Mouse (Mus musculus) urinary bladder, postnatal 36 days (tissue): ENCODE measurements at regions not wholly inside any gene's neighbourhood (a gene's known extent, or its start where the extent isn't known, plus 50 kb on each side); places are given as distances from the start of the nearest gene placed in this dataset.

Source experiments
- DNase-seq, 2 experiments: peaks; one replicate each; pipeline ENCODE4 v3.0.0; 2022; ENCODE audit warnings: low spot score in 2 of 2, mixed read lengths in 1 of 2

DNA sequence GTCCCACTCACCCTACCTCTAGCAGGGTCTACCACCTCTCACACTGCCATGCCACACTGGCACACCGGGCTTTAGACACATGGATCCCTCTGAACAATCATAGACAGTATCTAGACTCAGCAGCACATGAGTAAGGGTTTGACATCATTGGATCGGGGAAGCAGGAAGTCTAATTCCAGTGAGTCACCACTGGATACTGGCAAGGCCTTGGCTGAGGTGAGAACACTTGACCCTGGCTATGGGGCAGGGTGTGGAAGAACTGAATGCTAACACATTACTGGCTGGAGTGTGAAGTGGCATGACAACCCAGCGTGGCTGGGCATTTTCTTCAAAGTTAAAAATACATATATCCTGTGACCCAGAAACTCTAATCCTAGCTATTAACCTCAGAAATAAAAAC, 114.4 kb downstream of the H2afy start:
- DNase-seq, result no peak

DNA sequence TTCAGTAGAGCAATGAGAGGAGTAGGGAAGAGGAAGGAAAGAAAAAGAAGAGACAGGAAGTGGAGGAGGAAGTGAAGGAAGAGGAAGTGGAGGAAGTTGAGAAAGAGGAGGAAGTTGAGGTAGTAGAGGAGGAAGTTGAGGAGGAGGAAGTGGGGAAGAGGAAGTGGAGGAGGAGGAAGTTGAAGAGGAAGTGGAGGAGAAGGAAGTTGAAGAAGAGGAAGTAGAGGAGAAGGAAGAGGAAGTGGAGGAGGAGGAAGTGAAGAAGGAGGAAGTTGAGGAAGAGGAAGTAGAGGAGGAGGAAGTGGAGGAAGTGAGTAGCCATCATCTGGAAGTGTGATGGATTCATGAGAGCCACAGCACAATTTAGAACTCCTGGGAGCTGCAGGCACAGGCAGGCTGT, 122.2 kb downstream of the H2afy start:
- DNase-seq, result no peak

DNA sequence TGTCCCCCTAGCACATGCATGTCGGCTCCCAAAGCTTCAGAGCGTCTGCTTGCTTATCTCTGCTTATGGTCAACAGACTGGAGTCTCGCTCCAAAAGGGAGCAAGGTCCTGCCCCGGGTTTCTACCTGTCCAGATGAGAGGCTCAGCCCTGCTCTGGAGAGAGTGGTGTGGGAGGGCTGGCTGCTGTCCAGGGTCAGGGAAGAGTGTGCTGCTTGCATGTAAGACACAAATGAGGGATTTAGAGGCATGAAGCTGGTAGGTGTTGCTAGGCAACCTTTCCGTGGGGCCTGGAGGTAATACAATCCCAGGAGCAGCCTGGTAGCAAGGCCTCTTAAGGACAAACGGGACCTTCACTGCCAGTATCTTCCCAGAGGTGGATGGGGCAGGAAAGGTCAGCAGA, 125.7 kb downstream of the H2afy start:
- DNase-seq, result no peak

DNA sequence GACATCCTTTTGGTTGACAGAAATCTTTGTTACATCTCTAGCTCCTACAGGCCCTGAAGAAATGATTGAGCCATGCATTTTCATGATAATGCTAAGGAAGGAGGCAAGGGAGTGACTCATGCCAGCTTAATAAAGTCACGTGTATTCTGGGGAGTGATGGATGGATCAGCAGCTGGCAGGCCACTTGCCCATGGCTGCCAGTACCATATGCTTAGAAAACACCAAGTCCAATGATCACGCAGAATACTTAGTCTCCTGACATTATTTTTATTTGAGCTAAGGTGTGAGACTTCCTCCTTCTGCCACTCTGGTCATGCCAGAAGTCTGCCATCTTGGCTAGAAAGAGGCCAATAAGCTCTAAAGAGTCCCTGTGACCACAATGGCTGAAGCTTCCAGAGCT, 129.3 kb downstream of the H2afy start:
- DNase-seq, result no peak

GRCm38 (mm10) chr13:56005746-56006145, 130.4 kb downstream of the H2afy start:
- DNase-seq, result peak in 1 of 2 experiments; percentile 36

GRCm38 (mm10) chr13:56003724-56004393, 132.3 kb downstream of the H2afy start:
- peak; percentile 69 to 77 for DNase-seq

GRCm38 (mm10) chr13:55995255-55995654, 140.9 kb downstream of the H2afy start:
- DNase-seq, result no peak

DNA sequence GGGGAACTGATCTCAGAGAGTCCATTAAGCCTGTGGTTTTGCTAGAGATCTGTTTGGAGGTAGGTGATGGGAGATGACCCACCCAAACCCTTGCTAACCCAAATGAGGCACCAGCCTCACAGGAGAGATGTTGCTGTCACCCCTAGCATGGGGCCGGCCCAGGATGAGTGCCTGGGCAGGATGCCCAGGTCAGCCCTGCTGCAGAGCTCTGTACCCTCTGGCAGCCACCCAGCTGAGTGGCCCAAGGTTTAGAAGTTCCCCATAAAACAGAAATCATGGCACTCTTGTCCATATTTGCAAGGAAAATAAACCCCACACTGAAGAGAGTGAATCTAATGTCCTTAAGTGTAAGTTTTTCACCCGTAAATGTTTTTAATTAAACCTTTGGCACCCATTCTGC, 141.7 kb downstream of the H2afy start:
- DNase-seq, result no peak

- no peak for DNase-seq
Measured at GRCm38 (mm10) chr13:55992699-55993098, 143.5 kb downstream of the H2afy start.

DNA sequence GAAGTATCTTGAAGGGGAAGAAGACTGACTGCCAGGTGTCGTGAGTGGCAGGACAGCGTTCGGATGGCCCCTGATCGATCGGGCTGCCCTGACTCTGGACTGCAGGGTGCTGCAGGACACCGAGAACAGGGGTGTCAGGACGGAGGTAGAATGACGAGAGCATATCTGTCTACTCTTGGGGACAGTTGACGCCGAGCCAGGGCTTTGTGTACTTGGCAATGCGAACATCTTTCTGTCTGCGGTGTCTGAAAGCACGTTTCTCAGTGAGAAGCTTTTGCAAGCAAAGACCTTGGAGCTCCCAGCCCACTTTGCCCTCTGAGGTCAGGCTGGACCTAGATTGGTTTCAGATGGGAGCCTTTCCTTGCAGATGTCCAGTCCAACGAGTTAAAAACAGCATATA, 144.9 kb downstream of the H2afy start:
- DNase-seq, result no peak

DNA sequence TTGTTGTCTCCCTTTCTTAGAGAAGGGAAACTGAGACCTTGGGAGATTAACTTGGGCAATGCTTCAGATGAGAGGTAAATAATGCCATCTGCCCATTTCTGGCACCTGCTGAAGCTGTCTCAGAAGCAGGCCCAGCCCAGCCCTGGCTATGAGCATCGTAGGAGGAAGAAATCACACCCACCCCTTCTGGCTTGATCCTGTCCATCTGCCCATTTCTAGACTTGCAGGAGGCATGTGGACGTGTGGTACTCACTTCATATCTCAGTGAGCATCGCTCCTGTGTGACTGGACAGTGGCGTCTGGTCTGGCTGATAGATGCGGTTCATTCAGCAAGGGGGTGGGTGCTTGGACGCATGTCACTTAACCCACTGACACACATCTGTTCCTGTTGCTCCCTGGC, 146.0 kb downstream of the H2afy start:
- DNase-seq, result no peak

DNA sequence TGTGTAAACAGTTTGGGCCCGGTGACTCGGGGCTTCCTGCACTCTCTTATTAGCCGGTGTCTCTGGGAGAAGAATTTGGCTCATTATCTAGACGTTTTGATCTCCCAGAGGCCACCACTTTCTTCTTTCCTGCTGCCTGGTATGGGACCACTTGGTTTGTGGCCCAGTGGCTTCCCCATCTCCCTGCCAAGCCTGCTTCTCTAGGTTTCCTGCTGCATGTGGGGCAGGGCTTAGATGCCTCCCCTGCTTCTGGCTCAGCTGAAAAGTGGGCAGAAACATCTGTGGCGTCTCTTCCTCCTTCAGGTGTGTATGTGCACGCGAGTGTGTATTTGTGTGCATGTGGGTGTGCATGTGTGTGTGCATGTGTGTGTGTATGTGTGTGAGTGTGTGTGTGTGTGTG, 146.8 kb downstream of the H2afy start:
- no peak for DNase-seq

DNA sequence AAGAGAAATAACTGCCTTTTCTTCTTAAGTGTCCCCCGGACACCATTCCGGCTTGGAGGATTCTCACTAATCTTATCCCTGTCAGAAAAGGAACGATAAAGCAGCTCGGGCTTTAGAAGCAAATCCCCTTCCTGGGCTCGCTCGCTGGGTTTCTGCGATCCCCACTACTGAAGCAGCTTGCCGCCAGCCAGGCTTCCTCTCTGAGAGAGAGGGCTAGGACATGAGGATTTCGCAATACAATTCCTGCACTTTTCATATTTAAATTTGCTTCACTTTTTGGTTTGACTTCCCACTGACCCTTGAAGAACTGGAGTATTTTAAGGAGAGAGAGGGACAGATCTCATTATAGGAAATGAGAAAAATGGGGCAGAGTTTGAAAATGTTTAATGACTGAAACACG, 149.4 kb upstream of the Pitx1 start:
- DNase-seq, result no peak

GRCm38 (mm10) chr13:55984772-55985171, 148.8 kb upstream of the Pitx1 start:
- no peak for DNase-seq

DNA sequence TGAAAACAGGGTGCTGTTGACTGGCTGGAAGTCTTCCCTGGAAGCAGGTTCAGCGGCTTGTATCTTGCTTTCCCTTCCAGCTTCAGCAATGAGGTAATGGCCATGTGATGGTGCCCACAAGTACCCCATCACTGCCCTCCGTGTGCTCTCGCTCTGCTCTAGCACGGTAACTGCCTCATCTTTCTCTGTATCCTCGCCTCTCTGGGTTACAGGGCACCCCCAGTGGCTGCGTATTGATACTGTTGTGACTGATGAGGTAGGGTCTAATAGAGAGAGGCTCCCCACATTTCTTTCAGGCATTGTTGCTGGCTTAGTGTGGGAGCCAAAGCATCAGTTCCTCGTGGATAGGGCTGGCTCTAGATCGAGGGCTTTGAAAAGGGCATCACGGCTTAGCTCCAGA, 147.9 kb upstream of the Pitx1 start:
- DNase-seq, result no peak

- DNase-seq, result no peak
Measured at GRCm38 (mm10) chr13:55981041-55981440, 145.0 kb upstream of the Pitx1 start.

- no peak for DNase-seq
Measured at GRCm38 (mm10) chr13:55977902-55978301, 141.9 kb upstream of the Pitx1 start.

DNA sequence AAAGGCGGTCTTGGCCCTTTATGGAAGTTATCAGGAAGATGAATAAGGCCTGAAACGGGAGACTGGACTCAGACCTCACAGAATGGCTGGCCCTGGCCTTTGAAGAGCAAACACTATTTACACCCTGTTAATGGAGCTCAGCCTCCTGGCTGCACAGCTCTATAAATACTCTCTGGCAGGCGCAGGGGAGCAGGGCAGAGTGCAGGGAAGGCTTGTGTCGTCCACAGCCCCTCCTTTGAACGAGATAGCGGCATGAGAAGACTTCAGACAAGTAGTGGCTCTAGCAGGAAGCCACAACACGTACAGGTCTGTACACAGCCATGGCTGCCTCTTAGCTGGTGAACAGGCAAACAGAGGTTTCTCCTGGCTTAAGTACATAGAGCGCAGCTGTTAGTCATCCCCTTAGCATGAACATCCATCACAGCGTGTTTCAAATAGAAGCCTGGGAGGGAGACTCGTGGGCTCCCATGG, 141.0 kb upstream of the Pitx1 start:
- DNase-seq, result peak; percentile 42 to 44

GRCm38 (mm10) chr13:55974105-55974504, 138.1 kb upstream of the Pitx1 start:
- no peak for DNase-seq

- DNase-seq, result no peak
Measured at GRCm38 (mm10) chr13:55970687-55971086, 134.7 kb upstream of the Pitx1 start.

DNA sequence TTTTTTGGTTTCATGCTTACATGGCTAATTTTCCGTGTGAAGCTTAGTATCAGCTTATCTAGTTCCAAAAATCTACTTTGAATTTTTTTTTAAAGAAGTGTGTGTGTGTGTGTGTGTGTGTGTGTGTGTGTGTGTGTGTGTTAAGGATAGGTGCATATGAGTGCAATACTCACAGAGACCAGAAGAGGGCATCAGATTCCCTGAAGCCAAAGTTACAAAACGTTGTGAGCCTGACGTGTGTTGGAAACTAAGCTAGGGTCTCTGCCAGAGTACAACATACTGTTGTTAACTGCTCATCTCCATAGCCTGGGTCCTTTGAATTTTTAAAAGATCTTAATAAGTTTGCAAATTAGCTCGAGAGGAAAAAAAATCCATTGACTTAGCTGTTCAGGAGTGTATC, 133.5 kb upstream of the Pitx1 start:
- no peak for DNase-seq

GRCm38 (mm10) chr13:55967151-55967550, 131.2 kb upstream of the Pitx1 start:
- peak in 1 of 2 experiments; percentile 63 for DNase-seq

- peak; percentile 68 to 75 for DNase-seq
Measured at GRCm38 (mm10) chr13:55963005-55963620, 127.1 kb upstream of the Pitx1 start.
